Mouse (Mus musculus) intestine, postnatal 0 days (tissue): Measurements from ENCODE around the gene Xylb. TPM values are rescaled to one million over a fixed set of nuclear protein-coding genes. Genes with fewer than 3 reads are reported as not detected.

Experiments used
- ATAC-seq: fragments of 200-750 bp; cut with Nextera tagmentation; 2 replicates; pipeline ENCODE4 v1.8.0; 2017; ENCODE audit warnings: mild to moderate bottlenecking, moderate TSS enrichment, moderate library complexity
- H3K27ac ChIP-seq: fragments of 300-500 bp; sonication (generic); 2 replicates; pipeline ENCODE4 v1.5.1; 2014; ENCODE audit warnings: mild to moderate bottlenecking, low read depth, low read length, moderate library complexity
- H3K27me3 ChIP-seq: fragments of 300-500 bp; sonication (generic); replicated peaks from 2 replicates; pipeline ENCODE4 v1.6.1; 2014; ENCODE audit warnings: low read length, mixed read lengths; ENCODE audit not compliant: control insufficient read depth, insufficient read depth
- H3K36me3 ChIP-seq: fragments of 300-500 bp; sonication (generic); 2 replicates; pipeline ENCODE4 v1.6.1; 2014; ENCODE audit warnings: mild to moderate bottlenecking, moderate library complexity; ENCODE audit not compliant: control insufficient read depth, insufficient read depth
- H3K4me1 ChIP-seq: fragments of 300-500 bp; sonication (generic); replicated peaks from 2 replicates; pipeline ENCODE4 v1.6.1; 2014; ENCODE audit warnings: antibody characterized with exemption, low read length, mixed read lengths; ENCODE audit not compliant: control insufficient read depth, insufficient read depth
- H3K4me2 ChIP-seq: fragments of 300-500 bp; sonication (generic); replicated peaks from 2 replicates; pipeline ENCODE4 v1.6.1; 2014; ENCODE audit warnings: low read depth, mild to moderate bottlenecking, moderate library complexity
- H3K4me3 ChIP-seq: fragments of 300-500 bp; sonication (generic); 2 replicates; pipeline ENCODE4 v1.5.1; 2014; ENCODE audit warnings: low read depth, low read length
- H3K9ac ChIP-seq: fragments of 300-500 bp; sonication (generic); 2 replicates; pipeline ENCODE4 v1.6.1; 2014; ENCODE audit warnings: mild to moderate bottlenecking, low read depth, low read length
- H3K9me3 ChIP-seq: fragments of 300-500 bp; sonication (generic); 2 replicates; pipeline ENCODE4 v1.6.1; 2016; ENCODE audit warnings: mixed run types; ENCODE audit not compliant: control insufficient read depth
- CTCF ChIP-seq: sonication (generic); IDR thresholded peaks from 2 replicates; pipeline ENCODE4 v1.5.1; 2016; ENCODE audit warnings: low read depth, mild to moderate bottlenecking, control low read depth, antibody characterized with exemption, moderate library complexity
- WGBS: fragments of 180-500 bp; shearing (Covaris S2); extraction: QIAGEN DNeasy Blood & Tissue Kit; methylation state at CpG from one replicate; pipeline ENCODE4 v1.1.7; 2014; 5-methylcytosine and 5-hydroxymethylcytosine counted together
- polyA plus RNA-seq: library from polyadenylated mRNA; unstranded; fragments of >200 nt; fragmentation: Nextera tagmentation; extraction: Ambion mirVana; gene quantifications from 2 replicates; pipeline ENCODE4 v1.2.1, GENCODE M21; 2015

The Xylb gene
- polyA plus RNA-seq, 1 experiment from 2014 or later = 11.7 TPM

DNA sequence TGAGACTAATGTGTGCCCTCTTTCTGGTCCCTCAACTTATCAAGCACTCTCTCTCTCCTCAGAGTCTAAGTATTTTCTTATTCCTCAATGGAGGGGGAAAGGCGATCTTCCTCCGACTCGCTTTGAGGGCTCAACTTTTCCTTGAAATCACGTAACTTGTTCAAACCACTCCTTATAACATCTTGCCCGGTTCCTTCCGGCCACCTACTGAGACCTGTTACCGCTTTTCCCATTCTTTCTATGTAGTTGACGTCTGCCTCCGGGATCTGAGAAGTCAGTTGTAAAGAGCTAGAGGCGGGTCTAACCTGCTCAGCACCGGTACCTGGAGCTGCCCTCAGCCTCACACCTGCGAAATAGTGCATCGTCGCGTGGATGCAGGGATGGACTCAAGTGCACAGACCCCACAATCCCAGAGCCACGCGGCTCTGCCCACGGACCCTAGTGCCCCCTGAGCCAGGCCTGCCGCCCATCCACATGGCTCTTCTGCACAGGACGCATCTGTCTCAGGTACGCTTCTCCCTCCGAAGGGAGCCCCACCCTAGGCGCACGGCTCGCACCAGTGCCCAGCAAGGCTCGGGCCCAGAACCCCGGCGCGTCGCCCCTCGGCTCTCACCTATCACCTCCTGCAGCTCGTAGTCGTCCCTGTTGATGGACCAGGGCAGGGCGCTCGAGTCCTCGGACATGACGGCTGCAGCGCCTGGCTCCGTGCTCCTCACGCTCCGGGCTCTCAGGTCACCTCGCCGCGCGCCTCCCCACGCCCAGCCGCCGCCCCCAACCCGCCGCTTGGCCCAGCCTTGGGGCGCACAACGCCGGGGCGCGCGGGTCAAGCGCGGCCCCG, 35.6 kb upstream of the Xylb start:
- TF ChIP-seq CTCF = no peak
- H3K4me1 ChIP-seq = no peaks in the 10 kb centered on the region
- under 1% methylated on average over 58 of the region's 59 CpGs for WGBS

DNA sequence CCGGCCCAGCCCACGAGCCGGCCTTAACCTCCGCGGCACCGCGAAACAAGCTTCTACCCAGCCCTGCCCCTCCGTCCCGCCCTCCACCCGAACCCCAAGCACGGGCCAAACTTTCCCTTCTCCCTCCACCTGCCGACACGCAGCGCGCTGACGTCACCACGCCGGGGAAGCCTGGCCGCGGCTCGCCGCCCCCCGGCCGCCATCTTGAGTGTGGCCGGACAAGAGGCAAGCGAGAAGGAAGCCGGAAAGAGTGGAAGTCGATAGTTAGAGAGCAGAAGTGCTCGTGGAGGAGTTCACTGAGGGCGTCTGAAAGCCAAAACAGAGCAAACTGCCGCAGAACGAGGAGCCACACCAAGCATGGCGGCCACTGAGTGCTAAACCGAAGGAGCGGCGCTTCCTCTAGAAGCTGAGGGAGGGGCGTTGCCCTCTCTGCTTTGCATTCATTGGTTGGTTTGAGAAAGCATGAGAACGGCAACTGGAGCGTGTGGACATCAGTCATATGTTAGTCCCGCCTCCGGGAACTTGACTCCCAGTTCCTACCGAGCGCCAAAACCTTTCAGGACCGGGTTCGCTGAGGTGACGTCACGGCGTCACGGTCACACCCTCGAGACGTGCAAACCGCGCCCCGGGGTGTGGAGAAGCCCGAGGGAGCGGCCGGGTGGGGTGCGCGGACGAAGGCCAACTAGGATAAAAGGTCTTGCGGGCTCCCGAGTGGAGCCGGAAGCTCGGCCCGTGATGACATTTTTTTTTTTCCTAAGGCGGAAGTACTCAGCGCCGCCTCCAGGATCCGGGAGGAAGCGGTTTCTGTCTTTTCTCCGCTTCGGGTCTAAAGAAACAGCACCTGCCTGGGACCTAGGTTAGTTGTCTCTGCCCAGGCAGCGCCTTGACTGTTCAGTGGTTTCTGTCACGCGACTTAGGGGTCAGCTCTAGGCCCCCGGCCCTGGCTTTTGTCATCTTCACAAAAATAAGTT, 34.6 kb upstream of the Xylb start, which contains the start of gene Oxsr1:
Gene Oxsr1, minus strand, starts transcription at position 139 of the 971 bp plus-strand sequence.
- H3K27ac ChIP-seq = peak within 1 kb of the TSS; percentile 93
- WGBS = under 1% methylated on average over 75 of the region's 76 CpGs
- H3K36me3 ChIP-seq = 0 out of 2 replicates have a peak, but pooled peaks cover 4% of the 10 kb centered on the region
- ATAC-seq = peak; percentile 97
- no peaks in the 10 kb centered on the region for H3K27me3 ChIP-seq
- no peaks in the 10 kb centered on the region for H3K9me3 ChIP-seq
- peak; percentile 71 for TF ChIP-seq CTCF
- H3K4me3 ChIP-seq = peak within 1 kb of the TSS; percentile 92
- H3K4me2 ChIP-seq = peak within 1 kb of the TSS; percentile 99
- H3K9ac ChIP-seq = peak within 1 kb of the TSS; percentile 80
- no peaks in the 10 kb centered on the region for H3K4me1 ChIP-seq

More for the DNA sequence above, 35.6 kb upstream of the Xylb start:
- no peaks in the 10 kb centered on the region for H3K9me3 ChIP-seq
- peak overlapping the region; percentile 99 for H3K4me2 ChIP-seq
- 0 out of 2 replicates have a peak, but pooled peaks cover 4% of the 10 kb centered on the region for H3K36me3 ChIP-seq
- peak overlapping the region; percentile 80 for H3K9ac ChIP-seq
- H3K27me3 ChIP-seq = no peaks in the 10 kb centered on the region
- peak overlapping the region; percentile 93 for H3K27ac ChIP-seq
- peak overlapping the region; percentile 92 for H3K4me3 ChIP-seq
- peak; percentile 3 for ATAC-seq

DNA sequence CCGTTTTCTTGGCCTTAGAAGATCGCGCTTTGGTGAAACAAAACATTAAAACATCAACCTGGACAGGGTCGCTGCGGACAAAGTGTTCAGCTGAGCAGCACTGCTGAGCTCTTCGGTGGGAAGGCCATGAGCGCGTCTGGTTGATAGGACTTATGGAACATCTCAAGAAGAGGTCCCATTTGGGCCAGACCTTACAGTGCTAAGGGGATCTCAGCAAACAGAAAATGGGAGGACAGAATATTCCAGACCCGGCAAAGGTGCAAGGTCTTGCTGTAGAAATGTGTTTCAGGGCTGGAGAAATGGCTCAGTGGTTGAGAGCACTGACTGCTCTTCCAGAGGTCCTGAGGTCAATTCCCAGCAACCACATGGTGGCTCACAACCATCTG, 33.9 kb upstream of the Xylb start:
- H3K36me3 ChIP-seq = 0 out of 2 replicates have a peak, but pooled peaks cover 2% of the 10 kb centered on the region
- peak overlapping the region; percentile 80 for H3K9ac ChIP-seq
- no peaks in the 10 kb centered on the region for H3K9me3 ChIP-seq
- peak overlapping the region; percentile 99 for H3K4me2 ChIP-seq
- no peak for TF ChIP-seq CTCF
- H3K4me1 ChIP-seq = no peaks in the 10 kb centered on the region
- peak overlapping the region; percentile 92 for H3K4me3 ChIP-seq
- H3K27me3 ChIP-seq = no peaks in the 10 kb centered on the region
- peak overlapping the region; percentile 93 for H3K27ac ChIP-seq
- 4% methylated on average over 9 of the region's 9 CpGs for WGBS
- ATAC-seq = no peak

DNA sequence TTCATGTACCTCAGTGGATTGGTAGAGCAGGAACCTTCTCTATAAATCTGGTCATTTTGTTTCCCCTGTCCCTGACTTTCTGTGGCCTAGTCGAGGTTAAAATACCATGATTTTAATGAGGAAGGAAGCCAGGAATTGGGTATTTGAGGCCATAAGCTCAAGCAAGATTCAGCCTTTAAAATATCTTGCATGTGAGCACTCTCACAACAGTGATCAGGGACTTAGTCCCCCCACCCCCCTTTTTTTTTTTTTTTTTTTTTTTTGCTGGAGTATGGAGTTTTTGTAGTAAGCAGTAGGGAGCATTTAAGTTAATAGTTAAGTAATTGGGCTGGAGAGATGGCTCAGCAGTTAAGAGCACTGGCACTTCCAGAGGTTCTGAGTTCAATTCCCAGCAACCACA, 33.1 kb upstream of the Xylb start:
- no peaks in the 10 kb centered on the region for H3K9me3 ChIP-seq
- no peak overlapping the region for H3K4me2 ChIP-seq
- H3K27ac ChIP-seq = no peak overlapping the region
- H3K36me3 ChIP-seq = no peaks in the 10 kb centered on the region
- WGBS = 79% methylated on average over 1 of the region's 1 CpGs
- no peak overlapping the region for H3K4me3 ChIP-seq
- no peaks in the 10 kb centered on the region for H3K4me1 ChIP-seq
- no peak for ATAC-seq
- H3K27me3 ChIP-seq = no peaks in the 10 kb centered on the region
- TF ChIP-seq CTCF = no peak
- no peak overlapping the region for H3K9ac ChIP-seq

DNA sequence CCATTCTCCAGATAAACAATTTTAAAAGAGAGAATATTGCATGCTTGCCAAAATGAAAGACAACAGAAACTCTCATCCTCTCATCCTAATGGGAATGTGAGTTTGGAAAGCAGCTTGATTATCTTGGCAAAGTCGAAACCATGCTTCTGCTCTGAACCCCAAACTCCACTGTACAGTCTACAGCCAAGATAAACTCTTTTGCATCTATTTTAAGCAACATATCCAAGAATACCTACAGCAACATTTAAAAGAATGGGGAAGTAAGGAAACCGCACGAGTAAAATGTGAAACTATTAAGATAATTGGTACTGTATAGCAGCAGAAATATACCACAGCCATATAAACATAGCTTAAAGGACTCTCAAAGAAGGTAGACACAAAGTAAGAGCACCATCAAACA, 28.7 kb upstream of the Xylb start:
- Histone ChIP-seq H3K27ac (no peak overlapping the region), H3K27me3 (no peaks in the 10 kb centered on the region), H3K9me3 (no peaks in the 10 kb centered on the region), H3K9ac (no peak overlapping the region), H3K36me3 (no peaks in the 10 kb centered on the region), H3K4me2 (no peak overlapping the region), H3K4me1 (no peaks in the 10 kb centered on the region), H3K4me3 (no peak overlapping the region)
- TF ChIP-seq CTCF = no peak
- 69% methylated on average over 3 of the region's 3 CpGs for WGBS
- no peak for ATAC-seq
